Mouse (Mus musculus): ENCODE data around the gene Gm28048. TPM values are rescaled to one million over a fixed set of nuclear protein-coding genes. Genes with fewer than 3 reads are reported as not detected.

Gene Gm28048
- 8.2 and 11.5 TPM in 2 replicates for polyA plus RNA-seq (2014; fragmentation: Nextera tagmentation; extraction: Ambion mirVana)

GRCm38 (mm10) chr11:22981984-22982757 is at the start of gene Gm28048, which contains the start of gene Commd1:
Gene Gm28048, minus strand, starts transcription at chr11:22982090.
Gene Commd1, minus strand, starts transcription at chr11:22982382.
- Histone ChIP-seq H3K4me3 (ENCODE audit: low read depth, low read length) (peak within 1 kb of the TSS; percentile 64), H3K27me3 (ENCODE audit: control insufficient read depth, insufficient read depth, low read length) (no peaks in the 10 kb centered on the region), H3K36me3 (ENCODE audit: control insufficient read depth, insufficient read depth, low read length) (0 out of 2 replicates have a peak, but pooled peaks cover 3% of the 10 kb centered on the region), H3K9me3 (replicated peaks; ENCODE audit: control insufficient read depth, low read length) (no peaks in the 10 kb centered on the region), H3K4me1 (ENCODE audit: control insufficient read depth, insufficient read depth, low read length) (peaks cover 7% of the 10 kb centered on the region), H3K4me2 (peak within 1 kb of the TSS; percentile 84), H3K27ac (ENCODE audit: low read depth, low read length) (peak within 1 kb of the TSS; percentile 98), H3K9ac (ENCODE audit: low read depth, low read length) (peak within 1 kb of the TSS; percentile 86)
- ATAC-seq (replicated peaks; ENCODE audit: insufficient number of reproducible peaks, low FRiP score, low TSS enrichment) = peak; percentile 85
- 3% methylated on average over 42 of the region's 42 CpGs for WGBS (ENCODE audit: insufficient replicate concordance)

GRCm38 (mm10) chr11:23029399-23029798 is 47.5 kb upstream of the Gm28048 start:
- no peak overlapping the region for H3K4me2 ChIP-seq
- H3K27ac ChIP-seq (ENCODE audit: low read depth, low read length) = no peak overlapping the region
- no peak overlapping the region for H3K9ac ChIP-seq (ENCODE audit: low read depth, low read length)
- no peaks in the 10 kb centered on the region for H3K36me3 ChIP-seq (ENCODE audit: control insufficient read depth, insufficient read depth, low read length)
- H3K27me3 ChIP-seq (ENCODE audit: control insufficient read depth, insufficient read depth, low read length) = no peaks in the 10 kb centered on the region
- WGBS (ENCODE audit: insufficient replicate concordance) = 72% methylated on average over 6 of the region's 6 CpGs
- no peak for ATAC-seq (replicated peaks; ENCODE audit: insufficient number of reproducible peaks, low FRiP score, low TSS enrichment)
- H3K4me1 ChIP-seq (ENCODE audit: control insufficient read depth, insufficient read depth, low read length) = no peaks in the 10 kb centered on the region
- no peaks in the 10 kb centered on the region for H3K9me3 ChIP-seq (replicated peaks; ENCODE audit: control insufficient read depth, low read length)
- H3K4me3 ChIP-seq (ENCODE audit: low read depth, low read length) = no peak overlapping the region

- no peak overlapping the region for H3K4me3 ChIP-seq (ENCODE audit: low read depth, low read length)
- no peak overlapping the region for H3K9ac ChIP-seq (ENCODE audit: low read depth, low read length)
- WGBS (ENCODE audit: insufficient replicate concordance) = 44% methylated on average over 3 of the region's 3 CpGs
- no peaks in the 10 kb centered on the region for H3K4me1 ChIP-seq (ENCODE audit: control insufficient read depth, insufficient read depth, low read length)
- H3K9me3 ChIP-seq (replicated peaks; ENCODE audit: control insufficient read depth, low read length) = no peaks in the 10 kb centered on the region
- no peak overlapping the region for H3K4me2 ChIP-seq
- H3K27ac ChIP-seq (ENCODE audit: low read depth, low read length) = no peak overlapping the region
- no peak for ATAC-seq (replicated peaks; ENCODE audit: insufficient number of reproducible peaks, low FRiP score, low TSS enrichment)
- no peaks in the 10 kb centered on the region for H3K36me3 ChIP-seq (ENCODE audit: control insufficient read depth, insufficient read depth, low read length)
- H3K27me3 ChIP-seq (ENCODE audit: control insufficient read depth, insufficient read depth, low read length) = no peaks in the 10 kb centered on the region
Measured at GRCm38 (mm10) chr11:23028957-23029356, 47.1 kb upstream of the Gm28048 start.

- WGBS (ENCODE audit: insufficient replicate concordance) = 74% methylated on average over 3 of the region's 3 CpGs
Measured at GRCm38 (mm10) chr11:23024169-23024568, 42.3 kb upstream of the Gm28048 start.

GRCm38 (mm10) chr11:23023155-23023554 is 41.3 kb upstream of the Gm28048 start:
- no peak overlapping the region for H3K9ac ChIP-seq (ENCODE audit: low read depth, low read length)
- H3K27me3 ChIP-seq (ENCODE audit: control insufficient read depth, insufficient read depth, low read length) = no peaks in the 10 kb centered on the region
- H3K27ac ChIP-seq (ENCODE audit: low read depth, low read length) = no peak overlapping the region
- H3K9me3 ChIP-seq (replicated peaks; ENCODE audit: control insufficient read depth, low read length) = no peaks in the 10 kb centered on the region
- 77% methylated on average over 2 of the region's 2 CpGs for WGBS (ENCODE audit: insufficient replicate concordance)
- H3K4me2 ChIP-seq = no peak overlapping the region
- H3K36me3 ChIP-seq (ENCODE audit: control insufficient read depth, insufficient read depth, low read length) = no peaks in the 10 kb centered on the region
- H3K4me3 ChIP-seq (ENCODE audit: low read depth, low read length) = no peak overlapping the region
- no peak for ATAC-seq (replicated peaks; ENCODE audit: insufficient number of reproducible peaks, low FRiP score, low TSS enrichment)
- no peaks in the 10 kb centered on the region for H3K4me1 ChIP-seq (ENCODE audit: control insufficient read depth, insufficient read depth, low read length)

More at GRCm38 (mm10) chr11:23024169-23024568, 42.3 kb upstream of the Gm28048 start:
- Histone ChIP-seq H3K27me3 (ENCODE audit: control insufficient read depth, insufficient read depth, low read length) (no peaks in the 10 kb centered on the region), H3K27ac (ENCODE audit: low read depth, low read length) (no peak overlapping the region), H3K9me3 (replicated peaks; ENCODE audit: control insufficient read depth, low read length) (no peaks in the 10 kb centered on the region), H3K36me3 (ENCODE audit: control insufficient read depth, insufficient read depth, low read length) (no peaks in the 10 kb centered on the region), H3K9ac (ENCODE audit: low read depth, low read length) (no peak overlapping the region), H3K4me3 (ENCODE audit: low read depth, low read length) (no peak overlapping the region), H3K4me1 (ENCODE audit: control insufficient read depth, insufficient read depth, low read length) (no peaks in the 10 kb centered on the region), H3K4me2 (no peak overlapping the region)
- no peak for ATAC-seq (replicated peaks; ENCODE audit: insufficient number of reproducible peaks, low FRiP score, low TSS enrichment)

GRCm38 (mm10) chr11:23020841-23021240 is 39.0 kb upstream of the Gm28048 start:
- no peaks in the 10 kb centered on the region for H3K4me1 ChIP-seq (ENCODE audit: control insufficient read depth, insufficient read depth, low read length)
- no peak overlapping the region for H3K9ac ChIP-seq (ENCODE audit: low read depth, low read length)
- H3K9me3 ChIP-seq (replicated peaks; ENCODE audit: control insufficient read depth, low read length) = no peaks in the 10 kb centered on the region
- no peak overlapping the region for H3K27ac ChIP-seq (ENCODE audit: low read depth, low read length)
- no peak overlapping the region for H3K4me3 ChIP-seq (ENCODE audit: low read depth, low read length)
- H3K27me3 ChIP-seq (ENCODE audit: control insufficient read depth, insufficient read depth, low read length) = no peaks in the 10 kb centered on the region
- H3K36me3 ChIP-seq (ENCODE audit: control insufficient read depth, insufficient read depth, low read length) = no peaks in the 10 kb centered on the region
- H3K4me2 ChIP-seq = no peak overlapping the region
- no peak for ATAC-seq (replicated peaks; ENCODE audit: insufficient number of reproducible peaks, low FRiP score, low TSS enrichment)
- 88% methylated on average over 14 of the region's 14 CpGs for WGBS (ENCODE audit: insufficient replicate concordance)

GRCm38 (mm10) chr11:23020116-23020770 is 38.4 kb upstream of the Gm28048 start:
- Histone ChIP-seq H3K9me3 (replicated peaks; ENCODE audit: control insufficient read depth, low read length) (no peaks in the 10 kb centered on the region), H3K27me3 (ENCODE audit: control insufficient read depth, insufficient read depth, low read length) (no peaks in the 10 kb centered on the region), H3K36me3 (ENCODE audit: control insufficient read depth, insufficient read depth, low read length) (no peaks in the 10 kb centered on the region), H3K4me1 (ENCODE audit: control insufficient read depth, insufficient read depth, low read length) (no peaks in the 10 kb centered on the region), H3K4me3 (ENCODE audit: low read depth, low read length) (no peak overlapping the region), H3K27ac (ENCODE audit: low read depth, low read length) (no peak overlapping the region), H3K9ac (ENCODE audit: low read depth, low read length) (no peak overlapping the region), H3K4me2 (no peak overlapping the region)
- 71% methylated on average over 24 of the region's 24 CpGs for WGBS (ENCODE audit: insufficient replicate concordance)
- ATAC-seq (replicated peaks; ENCODE audit: insufficient number of reproducible peaks, low FRiP score, low TSS enrichment) = no peak

- Histone ChIP-seq H3K9me3 (replicated peaks; ENCODE audit: control insufficient read depth, low read length) (no peaks in the 10 kb centered on the region), H3K4me2 (no peak overlapping the region), H3K9ac (ENCODE audit: low read depth, low read length) (no peak overlapping the region), H3K4me1 (ENCODE audit: control insufficient read depth, insufficient read depth, low read length) (no peaks in the 10 kb centered on the region), H3K4me3 (ENCODE audit: low read depth, low read length) (no peak overlapping the region), H3K36me3 (ENCODE audit: control insufficient read depth, insufficient read depth, low read length) (no peaks in the 10 kb centered on the region), H3K27me3 (ENCODE audit: control insufficient read depth, insufficient read depth, low read length) (no peaks in the 10 kb centered on the region), H3K27ac (ENCODE audit: low read depth, low read length) (no peak overlapping the region)
- ATAC-seq (replicated peaks; ENCODE audit: insufficient number of reproducible peaks, low FRiP score, low TSS enrichment) = no peak
- WGBS (ENCODE audit: insufficient replicate concordance) = 85% methylated on average over 4 of the region's 4 CpGs
Measured at GRCm38 (mm10) chr11:23017943-23018342, 36.1 kb upstream of the Gm28048 start.

Data from heart, embryonic 11.5 days (tissue).